Mouse (Mus musculus): ENCODE results near the gene Vdr.
"Not testable (repeated sequence)": the region's sequence is repeated elsewhere in the genome, so short reads cannot be mapped to it uniquely, and the experiment has no call there.

Vdr gene

DNA sequence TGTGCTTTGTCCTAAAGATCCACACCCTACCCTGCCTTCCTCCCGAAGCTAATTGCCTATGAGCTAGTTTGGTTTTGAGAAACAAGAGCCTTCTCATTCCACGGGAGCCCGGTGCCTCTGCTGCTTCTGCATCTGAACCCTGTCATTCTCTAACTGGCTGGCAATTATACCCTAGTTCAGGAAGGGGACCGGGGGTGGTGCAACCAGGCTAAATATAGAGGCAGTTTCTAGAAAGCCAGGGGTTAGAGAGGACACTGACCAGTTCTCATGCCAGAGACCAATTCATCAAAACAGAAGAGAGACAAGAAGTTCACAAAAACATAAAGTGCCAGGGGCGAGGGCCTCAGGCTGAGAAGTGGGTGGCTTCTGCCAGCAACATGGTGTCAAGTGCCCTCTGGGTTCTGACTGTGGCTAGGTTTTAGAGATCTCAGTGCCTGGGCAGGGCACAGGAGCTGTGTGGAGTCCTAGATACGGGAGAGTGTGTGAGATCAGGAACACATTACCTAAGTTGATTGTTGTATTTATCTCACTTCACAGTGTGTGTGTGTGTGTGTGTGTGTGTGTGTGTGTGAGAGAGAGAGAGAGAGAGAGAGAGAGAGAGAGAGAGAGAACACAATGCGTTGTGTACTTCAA, 31.6 kb downstream of the Vdr start:
- DNase-seq (ENCODE audit: low spot score) = no peak

DNA sequence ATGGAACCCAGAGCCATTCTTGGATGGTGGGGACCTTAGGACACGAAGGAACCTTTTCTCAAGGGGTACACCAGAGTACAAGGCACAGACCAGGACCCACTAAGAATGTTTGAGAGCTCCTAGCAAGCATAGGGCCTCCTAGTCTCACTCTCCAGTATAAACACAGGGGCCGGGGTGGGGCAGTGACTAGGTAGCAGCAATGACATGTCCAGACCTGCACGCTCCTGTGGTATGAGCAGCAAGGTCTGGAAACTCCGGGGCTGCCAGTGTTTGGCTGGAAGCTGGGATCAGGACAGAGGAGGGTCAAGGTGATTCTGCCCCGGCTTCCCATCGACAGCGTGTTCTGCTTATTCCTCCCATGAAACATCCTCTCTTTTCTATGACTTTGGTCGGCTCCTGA, 34.6 kb downstream of the Vdr start:
- DNase-seq (ENCODE audit: low spot score) = no peak

- DNase-seq (ENCODE audit: low spot score) = no peak
Measured at GRCm38 (mm10) chr15:97873717-97874116, 36.7 kb downstream of the Vdr start.

DNA sequence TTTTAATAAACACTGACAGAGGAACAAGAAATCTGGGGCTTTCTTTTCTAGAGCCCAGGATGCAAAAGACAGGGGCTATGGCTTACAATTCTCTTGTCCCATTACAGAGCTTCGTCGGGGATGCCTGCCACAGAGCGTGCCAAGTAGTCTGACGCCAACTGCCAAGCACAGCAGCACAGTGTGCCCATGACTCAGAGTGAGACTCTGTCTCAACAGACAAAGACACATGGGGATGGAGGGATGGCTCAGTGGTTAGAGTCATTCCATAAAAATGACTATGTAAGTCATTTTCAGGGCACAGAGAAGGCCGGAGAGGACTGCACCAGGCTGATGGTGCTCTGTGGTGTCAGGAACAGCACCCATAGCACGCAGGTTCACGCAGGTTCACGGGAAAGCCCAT, 38.3 kb downstream of the Vdr start:
- DNase-seq (ENCODE audit: low spot score) = no peak

DNA sequence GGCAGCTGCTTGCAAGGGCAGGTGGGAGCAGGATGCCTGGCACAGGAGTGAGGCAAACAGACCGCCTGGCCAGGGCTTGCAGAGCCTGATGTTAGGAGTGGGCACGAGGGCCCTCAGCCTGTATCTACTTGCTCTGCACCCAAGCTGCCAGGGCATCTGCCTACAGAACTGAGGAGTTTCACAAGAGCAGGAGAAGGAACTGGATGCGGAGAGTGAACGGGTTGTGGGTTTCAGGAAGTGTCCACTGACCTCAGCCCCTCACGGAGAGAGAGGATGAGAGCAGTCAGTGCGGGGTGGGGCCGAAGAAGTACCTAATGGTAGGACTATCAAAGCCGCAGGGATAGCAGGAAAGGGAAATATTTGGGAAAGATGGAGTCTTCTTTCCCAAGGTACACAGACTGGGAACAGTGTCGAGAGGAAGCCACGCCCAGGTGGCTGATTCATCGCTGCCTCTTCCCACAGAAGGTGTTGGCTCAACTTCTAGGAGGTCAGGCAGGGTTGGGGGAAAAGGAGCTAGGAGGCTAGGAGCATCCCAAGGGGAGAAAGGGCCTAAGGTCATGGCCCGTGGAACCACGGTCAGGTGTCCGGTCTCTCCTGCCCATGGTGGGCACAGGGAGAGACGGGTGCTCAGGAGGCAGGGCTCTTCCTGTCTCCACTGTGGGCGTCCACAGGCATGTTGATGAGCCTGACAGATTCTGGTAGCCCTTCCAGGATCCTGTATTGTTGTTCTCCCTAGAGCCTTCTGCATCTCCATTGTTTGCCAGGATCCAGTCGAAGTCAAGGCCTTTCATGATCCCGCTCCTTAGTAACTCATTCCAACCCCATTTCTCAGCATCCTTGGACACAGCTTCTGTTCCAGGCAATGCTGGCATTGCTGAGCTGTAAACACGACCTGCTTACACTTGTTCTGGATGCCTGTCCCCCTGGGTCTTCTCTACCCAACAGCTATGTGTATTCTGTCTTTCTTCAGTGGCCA, 39.1 kb downstream of the Vdr start:
- no peak for DNase-seq (ENCODE audit: low spot score)

DNA sequence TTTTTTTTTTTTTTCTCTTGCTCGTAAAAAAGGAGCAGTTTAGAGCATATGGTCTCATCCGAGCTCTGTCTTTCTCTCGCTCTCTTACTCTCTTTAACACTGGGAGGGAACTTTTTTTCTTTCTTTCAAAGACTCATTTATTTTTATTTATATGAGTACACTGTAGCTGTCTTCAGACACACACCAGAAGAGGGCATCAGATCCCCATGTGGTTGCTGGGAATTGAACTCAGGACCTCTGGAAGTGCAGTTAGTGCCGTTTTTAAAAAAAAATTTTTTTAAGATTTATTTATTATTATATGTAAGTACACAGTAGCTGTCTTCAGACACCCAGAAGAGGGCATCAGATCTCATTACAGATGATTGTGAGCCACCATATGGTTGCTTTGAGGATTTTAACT, 40.3 kb downstream of the Vdr start:
- not testable (repeated sequence) for DNase-seq (ENCODE audit: low spot score)

DNA sequence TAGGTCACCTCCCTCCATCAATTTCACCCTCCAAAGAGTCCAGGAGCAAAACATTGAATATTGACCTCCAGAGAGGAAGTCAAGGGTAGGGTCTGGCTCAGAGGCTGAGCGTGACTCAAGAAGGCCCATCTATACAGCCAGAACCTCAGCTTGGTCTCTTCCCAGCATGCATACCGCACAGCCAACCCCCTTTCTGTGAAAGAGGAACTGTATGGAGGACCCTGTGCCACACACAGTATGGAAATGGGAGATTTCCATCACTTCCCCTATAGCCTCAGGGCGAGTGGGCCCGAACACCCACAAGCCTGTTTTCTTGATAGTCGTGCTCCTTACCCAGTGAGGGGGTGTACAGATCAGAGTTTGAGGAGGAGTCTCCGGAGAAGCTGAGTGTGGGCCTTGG, 41.4 kb downstream of the Vdr start:
- no peak for DNase-seq (ENCODE audit: low spot score)

DNA sequence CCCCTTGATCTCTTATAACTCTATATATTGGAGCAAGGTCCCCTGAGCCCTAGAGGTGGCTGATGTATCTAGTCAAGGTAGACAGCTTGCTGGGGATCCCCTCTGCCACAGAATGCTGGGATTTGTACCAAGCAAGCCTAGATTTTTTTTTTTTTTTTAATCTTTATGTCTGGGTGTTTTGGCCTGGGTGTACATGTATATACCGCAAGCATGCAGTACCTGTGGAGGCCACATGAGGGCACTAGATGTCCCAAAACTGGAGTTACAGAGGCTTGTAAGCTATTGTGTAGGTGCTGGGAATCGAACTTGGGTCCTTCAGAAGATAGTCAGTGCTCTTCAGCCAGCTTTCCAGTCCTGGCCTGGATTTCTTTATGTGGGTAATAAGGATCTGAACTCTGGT, 44.4 kb downstream of the Vdr start:
- DNase-seq (ENCODE audit: low spot score) = no peak

- DNase-seq (ENCODE audit: low spot score) = no peak
Measured at GRCm38 (mm10) chr15:97865175-97865574, 45.3 kb downstream of the Vdr start.

GRCm38 (mm10) chr15:97864361-97865045, 45.9 kb downstream of the Vdr start:
- DNase-seq (ENCODE audit: low spot score) = no peak

DNA sequence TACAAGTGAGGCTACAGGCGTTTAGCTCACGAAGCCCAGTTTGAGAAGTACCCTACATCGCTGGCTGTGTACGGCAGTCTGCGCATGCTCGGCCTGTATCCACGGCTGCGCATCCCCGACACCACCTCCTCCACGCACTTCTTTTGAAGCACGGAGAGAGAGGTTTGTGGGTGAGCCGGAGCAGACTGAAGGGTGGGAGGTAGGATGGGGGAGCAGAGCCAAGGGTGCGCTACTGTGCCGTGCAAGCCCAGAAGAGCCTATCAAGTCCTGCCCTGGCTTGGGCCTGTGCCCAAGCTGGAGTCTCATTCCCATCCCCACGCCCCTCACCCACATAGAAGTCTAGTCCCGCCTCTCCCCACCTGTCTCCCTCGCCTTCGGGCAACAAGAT, 46.9 kb downstream of the Vdr start:
- DNase-seq (ENCODE audit: low spot score) = no peak

DNA sequence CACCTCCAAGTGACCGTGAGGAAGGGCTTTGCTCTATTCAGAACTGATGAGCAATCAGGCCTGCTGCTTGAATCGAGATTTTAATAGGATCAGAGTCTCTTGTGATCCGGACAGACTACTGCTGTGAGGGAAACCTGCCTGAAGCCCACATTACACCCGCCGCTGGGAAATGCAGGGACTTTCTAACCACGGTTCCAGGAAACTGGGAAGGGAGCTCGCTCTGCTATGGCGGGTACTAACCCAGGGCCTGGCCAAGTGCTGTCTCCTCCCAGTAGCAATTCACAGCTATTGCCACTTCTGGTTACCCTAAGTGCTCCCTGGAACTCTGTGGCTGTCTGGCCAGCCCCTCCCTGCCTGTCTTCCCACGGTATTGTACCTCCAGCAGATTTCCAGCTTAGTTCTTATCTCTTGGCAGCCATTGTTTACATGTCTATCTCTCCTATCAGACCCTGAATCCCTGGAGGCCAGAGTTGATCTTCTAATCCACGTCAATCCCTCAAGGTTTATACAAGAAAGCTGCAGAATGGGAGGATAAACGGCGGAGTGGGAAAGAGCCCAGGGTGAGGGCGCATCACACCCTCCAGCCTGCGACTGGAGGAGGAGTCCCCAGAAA, 47.4 kb downstream of the Vdr start:
- DNase-seq (ENCODE audit: low spot score) = no peak

- no peak for DNase-seq (ENCODE audit: low spot score)
Measured at GRCm38 (mm10) chr15:97860353-97860752, 50.1 kb downstream of the Vdr start.

DNA sequence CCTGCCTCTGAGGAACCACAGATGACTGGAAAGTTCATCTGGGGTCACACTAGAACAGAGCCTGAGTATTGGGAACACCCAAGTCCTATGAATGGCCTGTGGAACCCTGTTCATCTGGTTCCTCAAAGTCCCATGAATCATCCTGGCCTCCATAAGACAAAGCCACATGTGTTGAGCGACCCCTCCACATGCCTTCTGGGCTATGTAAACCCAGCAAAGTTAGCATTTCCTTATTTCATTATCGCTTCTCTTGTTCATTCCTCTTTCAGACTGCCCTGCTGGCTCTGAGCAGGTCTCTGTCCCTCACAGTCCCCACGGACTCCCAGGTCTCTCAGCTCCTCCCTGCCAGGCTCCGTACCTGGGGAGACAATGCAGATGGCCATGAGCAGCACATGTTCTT, 52.0 kb downstream of the Vdr start:
- no peak for DNase-seq (ENCODE audit: low spot score)

GRCm38 (mm10) chr15:97854551-97854950, 55.9 kb downstream of the Vdr start:
- DNase-seq (ENCODE audit: low spot score) = no peak

- DNase-seq (ENCODE audit: low spot score) = no peak
Measured at GRCm38 (mm10) chr15:97854059-97854458, 56.4 kb downstream of the Vdr start.

- no peak for DNase-seq (ENCODE audit: low spot score)
Measured at GRCm38 (mm10) chr15:97852291-97852690, 58.1 kb downstream of the Vdr start.

- no peak for DNase-seq (ENCODE audit: low spot score)
Measured at GRCm38 (mm10) chr15:97851011-97851410, 59.4 kb downstream of the Vdr start.

DNA sequence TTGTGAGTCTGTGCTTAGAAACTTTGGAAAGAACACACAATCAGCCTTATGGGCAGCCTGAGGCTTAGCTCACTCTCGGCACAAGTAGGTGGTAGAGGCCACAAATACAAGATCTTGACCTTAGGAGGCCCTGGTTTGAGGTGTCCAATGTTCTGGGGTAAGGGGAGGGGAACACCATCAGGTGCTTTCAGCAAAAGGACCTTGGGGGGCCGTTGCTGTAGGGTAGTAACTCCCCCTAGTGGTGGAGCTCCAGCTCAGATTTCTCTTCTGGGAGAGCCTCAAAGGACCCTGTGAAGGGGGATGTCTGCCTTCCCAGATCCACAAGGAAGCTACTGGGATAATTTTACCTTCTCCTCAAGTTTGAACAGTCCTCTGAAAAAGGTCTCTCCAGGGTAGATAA, 60.0 kb downstream of the Vdr start:
- peak; percentile 74 for DNase-seq (ENCODE audit: low spot score)

DNA sequence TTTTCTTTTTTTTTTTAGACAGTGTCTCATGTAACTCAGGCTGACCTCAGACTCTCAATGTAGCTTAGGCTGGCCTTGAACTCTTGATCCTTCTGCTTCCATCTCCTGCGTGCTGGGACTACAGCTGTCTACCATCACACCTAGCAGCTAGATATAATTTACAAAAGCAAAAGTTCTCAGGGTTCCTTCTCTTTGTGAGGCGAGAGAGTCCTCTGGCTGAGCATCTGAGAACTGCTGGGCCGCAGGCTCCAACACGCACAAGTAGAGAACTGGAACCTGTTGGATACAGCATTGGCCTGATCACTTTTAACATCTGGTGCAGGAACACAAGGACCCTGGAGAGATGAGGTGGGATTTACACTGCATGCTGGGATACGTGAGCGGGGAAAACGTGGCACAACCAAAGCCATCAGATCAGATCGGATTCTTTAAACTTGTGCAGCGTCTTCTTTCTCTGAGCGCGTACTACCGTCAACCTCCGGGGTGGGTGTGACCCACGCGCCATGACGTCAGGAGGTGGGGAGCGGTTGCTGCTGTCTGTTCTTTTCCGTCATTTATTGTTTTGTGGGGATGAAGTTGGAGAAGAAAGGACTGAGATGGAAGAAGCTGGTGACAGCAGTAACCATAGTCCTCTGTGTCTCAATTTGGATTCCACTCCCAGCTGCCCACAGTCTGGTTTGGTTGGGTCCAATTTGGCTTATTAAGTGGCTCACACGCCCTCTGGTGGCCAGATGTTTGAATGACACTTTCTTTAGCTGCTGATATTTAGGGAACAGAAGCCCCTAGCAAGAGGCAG, 61.1 kb downstream of the Vdr start:
- DNase-seq (ENCODE audit: low spot score) = peak; percentile 97

DNA sequence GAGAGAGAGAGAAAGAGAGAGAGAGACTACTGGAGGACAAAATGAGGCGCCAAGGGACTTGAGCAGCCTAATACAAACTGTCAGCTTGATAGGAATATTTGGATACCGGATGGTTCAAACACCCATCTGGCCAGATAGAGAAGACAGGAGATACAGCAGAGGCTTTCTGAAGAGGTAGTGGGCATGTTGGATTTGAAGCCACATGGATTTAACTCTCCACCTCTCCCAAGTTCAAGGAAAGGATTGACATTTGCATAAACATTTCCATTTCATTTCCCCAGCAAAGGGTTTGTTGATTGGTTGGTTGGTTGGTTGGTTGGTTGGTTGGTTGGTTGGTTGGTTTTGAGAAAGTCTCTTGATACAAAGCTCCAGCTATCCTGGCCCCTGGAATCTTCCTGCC, 62.6 kb downstream of the Vdr start:
- DNase-seq (ENCODE audit: low spot score) = no peak

- no peak for DNase-seq (ENCODE audit: low spot score)
Measured at GRCm38 (mm10) chr15:97847285-97847684, 63.1 kb downstream of the Vdr start.

All from embryo, embryonic 10.5 days (tissue).